Mouse (Mus musculus) urinary bladder, postnatal 36 days (tissue): ENCODE measurements around the gene Rhobtb3.

Source experiments
- DNase-seq, 2 experiments: peaks; one replicate each; pipeline ENCODE4 v3.0.0; 2022; ENCODE audit warnings: low spot score in 2 of 2, mixed read lengths in 1 of 2

The Rhobtb3 gene

GRCm38 (mm10) chr13:75943189-75944043 lies at the start of gene Rhobtb3:
TSS of gene Rhobtb3 (minus strand) at chr13:75943925.
- peak; percentile 54 to 65 for DNase-seq

GRCm38 (mm10) chr13:75992169-75993028 lies 48.7 kb upstream of the Rhobtb3 start:
- DNase-seq: no peak

- DNase-seq: no peak
Observed at GRCm38 (mm10) chr13:75988096-75988495, 44.4 kb upstream of the Rhobtb3 start.

- DNase-seq: no peak
Observed at GRCm38 (mm10) chr13:75981901-75982300, 38.2 kb upstream of the Rhobtb3 start.

GRCm38 (mm10) chr13:75976649-75977048 lies 32.9 kb upstream of the Rhobtb3 start:
- no peak for DNase-seq

GRCm38 (mm10) chr13:75976218-75976617 lies 32.5 kb upstream of the Rhobtb3 start:
- no peak for DNase-seq

GRCm38 (mm10) chr13:75975629-75976028 lies 31.9 kb upstream of the Rhobtb3 start:
- DNase-seq: no peak

- no peak for DNase-seq
Observed at GRCm38 (mm10) chr13:75974481-75974880, 30.8 kb upstream of the Rhobtb3 start.

GRCm38 (mm10) chr13:75966850-75967249 lies 23.1 kb upstream of the Rhobtb3 start, which contains the start of gene Spata9:
TSS of gene Spata9 (plus strand) at chr13:75967150.
- DNase-seq: no peak

- DNase-seq: no peak
Observed at GRCm38 (mm10) chr13:75955357-75955992, 11.8 kb upstream of the Rhobtb3 start.

GRCm38 (mm10) chr13:75950295-75950694 lies 6.6 kb upstream of the Rhobtb3 start:
- no peak for DNase-seq

- no peak for DNase-seq
Observed at GRCm38 (mm10) chr13:75944044-75944820, 507 bp upstream of the Rhobtb3 start.

GRCm38 (mm10) chr13:75942731-75943130 lies 994 bp downstream of the Rhobtb3 start:
- DNase-seq: no peak

GRCm38 (mm10) chr13:75941518-75942295 lies 2.0 kb downstream of the Rhobtb3 start:
- no peak for DNase-seq

- peak in 1 of 2 experiments; percentile 16 for DNase-seq
Observed at GRCm38 (mm10) chr13:75940791-75941517, 2.8 kb downstream of the Rhobtb3 start.

- no peak for DNase-seq
Observed at GRCm38 (mm10) chr13:75938866-75939265, 4.9 kb downstream of the Rhobtb3 start.

GRCm38 (mm10) chr13:75933287-75933686 lies 10.4 kb downstream of the Rhobtb3 start:
- DNase-seq: no peak

GRCm38 (mm10) chr13:75931073-75931472 lies 12.7 kb downstream of the Rhobtb3 start:
- DNase-seq: peak in 1 of 2 experiments; percentile 5

- no peak for DNase-seq
Observed at GRCm38 (mm10) chr13:75930660-75931059, 13.1 kb downstream of the Rhobtb3 start.

GRCm38 (mm10) chr13:75930023-75930422 lies 13.7 kb downstream of the Rhobtb3 start:
- DNase-seq: no peak
